Mouse (Mus musculus): ENCODE data around the gene Tmem189. TPM values are rescaled to one million over a fixed set of nuclear protein-coding genes. Genes with fewer than 3 reads are reported as not detected.

Gene Tmem189
- total and polyA plus RNA-seq, 2 experiments, result 4.8 to 19.6 TPM

- Histone ChIP-seq H3K36me3 (ENCODE audit: control insufficient read depth, insufficient read depth, low read length) (no peaks in the 10 kb centered on the region), H3K4me1 (ENCODE audit: control insufficient read depth, insufficient read depth, low read length) (no peaks in the 10 kb centered on the region), H3K79me2 (ENCODE audit: control insufficient read depth, insufficient read depth, low read length) (no peaks in the 10 kb centered on the region), H3K27ac (replicated peaks; ENCODE audit: insufficient read depth, low read depth, low read length) (no peak overlapping the region), H3K4me3 (ENCODE audit: insufficient read depth, low read depth, low read length) (no peak overlapping the region), H3K27me3 (ENCODE audit: control insufficient read depth, insufficient read depth, low read length) (no peaks in the 10 kb centered on the region), H3K9ac (ENCODE audit: low read depth, low read length) (no peak overlapping the region)
- WGBS, result 85% methylated on average over 8 of the region's 8 CpGs
- no peak for TF ChIP-seq CTCF (IDR thresholded peaks at IDR 0.05; ENCODE audit: low read depth, low read length)
- no peak for TF ChIP-seq POLR2A (IDR thresholded peaks at IDR 0.05; ENCODE audit: extremely low read depth, insufficient read depth, low read length)
- DNase-seq (ENCODE audit: extremely low read depth, low read depth, low spot score), result no peak
These were observed 89.1 kb downstream of the Tmem189 start for GRCm38 (mm10) chr2:167600481-167600995.

- WGBS, result 90% methylated on average over 6 of the region's 6 CpGs
These were observed 89.7 kb downstream of the Tmem189 start for GRCm38 (mm10) chr2:167599917-167600316.

GRCm38 (mm10) chr2:167599195-167599594 lies 90.4 kb downstream of the Tmem189 start:
- Histone ChIP-seq H3K27me3 (ENCODE audit: control insufficient read depth, insufficient read depth, low read length) (no peaks in the 10 kb centered on the region), H3K9ac (ENCODE audit: low read depth, low read length) (no peak overlapping the region), H3K36me3 (ENCODE audit: control insufficient read depth, insufficient read depth, low read length) (no peaks in the 10 kb centered on the region), H3K4me3 (ENCODE audit: insufficient read depth, low read depth, low read length) (no peak overlapping the region), H3K27ac (replicated peaks; ENCODE audit: insufficient read depth, low read depth, low read length) (no peak overlapping the region), H3K79me2 (ENCODE audit: control insufficient read depth, insufficient read depth, low read length) (no peaks in the 10 kb centered on the region), H3K4me1 (ENCODE audit: control insufficient read depth, insufficient read depth, low read length) (0 out of 2 replicates have a peak, but pooled peaks cover 2% of the 10 kb centered on the region)
- DNase-seq (ENCODE audit: extremely low read depth, low read depth, low spot score), result no peak
- 91% methylated on average over 5 of the region's 5 CpGs for WGBS
- TF ChIP-seq POLR2A (IDR thresholded peaks at IDR 0.05; ENCODE audit: extremely low read depth, insufficient read depth, low read length) (no peak), CTCF (IDR thresholded peaks at IDR 0.05; ENCODE audit: low read depth, low read length) (no peak)

More at GRCm38 (mm10) chr2:167599917-167600316, 89.7 kb downstream of the Tmem189 start:
- Histone ChIP-seq H3K36me3 (ENCODE audit: control insufficient read depth, insufficient read depth, low read length) (no peaks in the 10 kb centered on the region), H3K9ac (ENCODE audit: low read depth, low read length) (no peak overlapping the region), H3K27ac (replicated peaks; ENCODE audit: insufficient read depth, low read depth, low read length) (no peak overlapping the region), H3K4me1 (ENCODE audit: control insufficient read depth, insufficient read depth, low read length) (0 out of 2 replicates have a peak, but pooled peaks cover 2% of the 10 kb centered on the region), H3K4me3 (ENCODE audit: insufficient read depth, low read depth, low read length) (no peak overlapping the region), H3K27me3 (ENCODE audit: control insufficient read depth, insufficient read depth, low read length) (no peaks in the 10 kb centered on the region), H3K79me2 (ENCODE audit: control insufficient read depth, insufficient read depth, low read length) (no peaks in the 10 kb centered on the region)
- TF ChIP-seq CTCF (IDR thresholded peaks at IDR 0.05; ENCODE audit: low read depth, low read length), result no peak
- no peak for TF ChIP-seq POLR2A (IDR thresholded peaks at IDR 0.05; ENCODE audit: extremely low read depth, insufficient read depth, low read length)
- no peak for DNase-seq (ENCODE audit: extremely low read depth, low read depth, low spot score)

GRCm38 (mm10) chr2:167597492-167598186 lies 92.0 kb downstream of the Tmem189 start:
- TF ChIP-seq POLR2A (IDR thresholded peaks at IDR 0.05; ENCODE audit: extremely low read depth, insufficient read depth, low read length) (no peak), CTCF (IDR thresholded peaks at IDR 0.05; ENCODE audit: low read depth, low read length) (no peak)
- H3K4me3 ChIP-seq (ENCODE audit: insufficient read depth, low read depth, low read length), result no peak overlapping the region
- no peaks in the 10 kb centered on the region for H3K36me3 ChIP-seq (ENCODE audit: control insufficient read depth, insufficient read depth, low read length)

GRCm38 (mm10) chr2:167596726-167597491 lies 92.7 kb downstream of the Tmem189 start:
- Histone ChIP-seq H3K79me2 (ENCODE audit: control insufficient read depth, insufficient read depth, low read length) (no peaks in the 10 kb centered on the region), H3K4me1 (ENCODE audit: control insufficient read depth, insufficient read depth, low read length) (peaks cover 6% of the 10 kb centered on the region; the same call in 1 of the 2 replicates), H3K9ac (ENCODE audit: low read depth, low read length) (0 out of 2 replicates have a peak overlapping the region, but pooled peaks have one; percentile 17), H3K27me3 (ENCODE audit: control insufficient read depth, insufficient read depth, low read length) (no peaks in the 10 kb centered on the region), H3K36me3 (ENCODE audit: control insufficient read depth, insufficient read depth, low read length) (no peaks in the 10 kb centered on the region), H3K27ac (replicated peaks; ENCODE audit: insufficient read depth, low read depth, low read length) (peak overlapping the region; percentile 37), H3K4me3 (ENCODE audit: insufficient read depth, low read depth, low read length) (no peak overlapping the region)
- TF ChIP-seq CTCF (IDR thresholded peaks at IDR 0.05; ENCODE audit: low read depth, low read length) (no peak), POLR2A (IDR thresholded peaks at IDR 0.05; ENCODE audit: extremely low read depth, insufficient read depth, low read length) (no peak)
- 57% methylated on average over 27 of the region's 27 CpGs for WGBS
- no peak for DNase-seq (ENCODE audit: extremely low read depth, low read depth, low spot score)

More at GRCm38 (mm10) chr2:167597492-167598186, 92.0 kb downstream of the Tmem189 start:
- no peak for DNase-seq (ENCODE audit: extremely low read depth, low read depth, low spot score)
- H3K27ac ChIP-seq (replicated peaks; ENCODE audit: insufficient read depth, low read depth, low read length), result peak overlapping the region; percentile 37; the same call in 1 of the 2 replicates
- 0 out of 2 replicates have a peak overlapping the region, but pooled peaks have one; percentile 17 for H3K9ac ChIP-seq (ENCODE audit: low read depth, low read length)
- H3K4me1 ChIP-seq (ENCODE audit: control insufficient read depth, insufficient read depth, low read length), result peaks cover 6% of the 10 kb centered on the region; the same call in 1 of the 2 replicates
- H3K79me2 ChIP-seq (ENCODE audit: control insufficient read depth, insufficient read depth, low read length), result no peaks in the 10 kb centered on the region
- 38% methylated on average over 40 of the region's 40 CpGs for WGBS
- no peaks in the 10 kb centered on the region for H3K27me3 ChIP-seq (ENCODE audit: control insufficient read depth, insufficient read depth, low read length)

Measured in liver, adult 2 months (tissue).